ENCODE assay signal across 8 mouse cellular contexts in genomic region chr2:112812637-112813402, GRCm38 (mm10).
DNase-seq lines count a peak whose midpoint lies in the region; ATAC-seq and TF ChIP-seq lines count a peak whose summit lies in the region.

No protein-coding gene starts in this region.

- TF ChIP-seq CTCF in kidney, adult 2 months (conservative IDR thresholded peaks at IDR 0.05; ENCODE audit: insufficient read depth, insufficient read length, low read depth, low read length), result no peak; the same call in 1 of the 2 replicates

- H3K27ac ChIP-seq in midbrain, embryonic 11.5 days (ENCODE audit: low read depth, low read length), result no peak overlapping the region
- no peak overlapping the region for H3K27ac ChIP-seq in midbrain, embryonic 10.5 days (replicated peaks)
- no peak overlapping the region for H3K27ac ChIP-seq in hindbrain, embryonic 11.5 days (ENCODE audit: low read depth, low read length)
- H3K27ac ChIP-seq in kidney, adult 2 months (ENCODE audit: insufficient read depth, low read depth, low read length), result no peak overlapping the region

- no peak overlapping the region for H3K4me2 ChIP-seq in midbrain, embryonic 11.5 days
- no peak overlapping the region for H3K4me2 ChIP-seq in hindbrain, embryonic 11.5 days (replicated peaks; ENCODE audit: low read depth, low read length)

- H3K4me1 ChIP-seq in midbrain, embryonic 11.5 days (ENCODE audit: control insufficient read depth, insufficient read depth, low read length), result no peaks in the 10 kb centered on the region
- no peaks in the 10 kb centered on the region for H3K4me1 ChIP-seq in midbrain, embryonic 10.5 days
- H3K4me1 ChIP-seq in hindbrain, embryonic 11.5 days (replicated peaks; ENCODE audit: control insufficient read depth, insufficient read depth, low read length), result no peaks in the 10 kb centered on the region
- H3K4me1 ChIP-seq in kidney, adult 2 months (ENCODE audit: control insufficient read depth, insufficient read depth, low read length), result no peaks in the 10 kb centered on the region

- no peaks in the 10 kb centered on the region for H3K36me3 ChIP-seq in midbrain, embryonic 11.5 days (ENCODE audit: control insufficient read depth, insufficient read depth, low read length)
- H3K36me3 ChIP-seq in midbrain, embryonic 10.5 days, result no peaks in the 10 kb centered on the region
- no peaks in the 10 kb centered on the region for H3K36me3 ChIP-seq in hindbrain, embryonic 11.5 days (ENCODE audit: control insufficient read depth, insufficient read depth, low read length)
- H3K36me3 ChIP-seq in kidney, adult 2 months (ENCODE audit: control insufficient read depth, insufficient read depth, low read length), result no peaks in the 10 kb centered on the region

- no peak for TF ChIP-seq POLR2A in kidney, adult 2 months (IDR thresholded peaks at IDR 0.05; ENCODE audit: low read depth, low read length)

- ATAC-seq in cerebellum, adult (ENCODE audit: insufficient number of reproducible peaks, low FRiP score, low TSS enrichment), result 0 out of 2 replicates have a peak, but pooled peaks have one; percentile 36
- peak; percentile 66 for ATAC-seq in midbrain, embryonic 11.5 days (ENCODE audit: low FRiP score)
- ATAC-seq in hindbrain, embryonic 11.5 days (ENCODE audit: low FRiP score), result peak; percentile 61
- no peak for ATAC-seq in monocyte, adult 5-6 weeks (replicated peaks; ENCODE audit: insufficient number of reproducible peaks, low FRiP score, low TSS enrichment, poor library complexity, severe bottlenecking)

- no peak overlapping the region for H3K9ac ChIP-seq in midbrain, embryonic 11.5 days (ENCODE audit: low read length)
- H3K9ac ChIP-seq in hindbrain, embryonic 11.5 days (ENCODE audit: low read depth, low read length), result no peak overlapping the region

- no peaks in the 10 kb centered on the region for H3K9me3 ChIP-seq in midbrain, embryonic 11.5 days (ENCODE audit: control insufficient read depth, low read length)
- H3K9me3 ChIP-seq in midbrain, embryonic 10.5 days (replicated peaks), result no peaks in the 10 kb centered on the region
- H3K9me3 ChIP-seq in hindbrain, embryonic 11.5 days (ENCODE audit: control insufficient read depth, low read length), result no peaks in the 10 kb centered on the region

- WGBS in midbrain, embryonic 11.5 days, result 74% methylated on average over 5 of the region's 5 CpGs
- 66% methylated on average over 5 of the region's 5 CpGs for whole genome bisulfite sequencing in midbrain, embryonic 10.5 days
- WGBS in hindbrain, embryonic 11.5 days, result 70% methylated on average over 5 of the region's 5 CpGs
- 70% methylated on average over 5 of the region's 5 CpGs for WGBS in kidney, adult 2 months

- H3K4me3 ChIP-seq in midbrain, embryonic 11.5 days (ENCODE audit: low read depth, low read length), result no peak overlapping the region
- no peak overlapping the region for H3K4me3 ChIP-seq in midbrain, embryonic 10.5 days
- H3K4me3 ChIP-seq in hindbrain, embryonic 11.5 days (ENCODE audit: low read depth, low read length), result no peak overlapping the region
- H3K4me3 ChIP-seq in kidney, adult 2 months (ENCODE audit: insufficient read depth, low read depth, low read length), result no peak overlapping the region

- no peaks in the 10 kb centered on the region for H3K27me3 ChIP-seq in midbrain, embryonic 11.5 days (ENCODE audit: control insufficient read depth, insufficient read depth, low read length)
- H3K27me3 ChIP-seq in midbrain, embryonic 10.5 days (ENCODE audit: low read depth, poor library complexity, severe bottlenecking), result no peaks in the 10 kb centered on the region
- no peaks in the 10 kb centered on the region for H3K27me3 ChIP-seq in hindbrain, embryonic 11.5 days (ENCODE audit: control insufficient read depth, insufficient read depth, low read length)
- H3K27me3 ChIP-seq in kidney, adult 2 months (replicated peaks; ENCODE audit: control insufficient read depth, insufficient read depth, low read length), result no peaks in the 10 kb centered on the region

- no peak for DNase-seq in cerebellum, adult 11-12 months
- DNase-seq in midbrain, embryonic 11.5 days (ENCODE audit: low spot score, missing footprints), result no peak
- no peak for DNase-seq in midbrain, embryonic 10.5 days (ENCODE audit: low spot score)
- no peak for DNase-seq in hindbrain, embryonic 11.5 days (ENCODE audit: low spot score)
- peak; percentile 62 for DNase-seq in retina, embryonic 14.5 days (ENCODE audit: low spot score)
- no peak for DNase-seq in kidney, adult 2 months
